Mouse (Mus musculus): ENCODE data around the gene Stk39. TPM values are rescaled to one million over a fixed set of nuclear protein-coding genes. Genes with fewer than 3 reads are reported as not detected.

The Stk39 gene
- polyA plus RNA-seq, 1 experiment = not detected

GRCm38 (mm10) chr2:68254756-68255155, 217.3 kb downstream of the Stk39 start:
- Histone ChIP-seq H3K36me3 (ENCODE audit: control insufficient read depth) (no peaks in the 10 kb centered on the region), H3K27me3 (ENCODE audit: control insufficient read depth) (no peaks in the 10 kb centered on the region), H3K4me3 (replicated peaks) (no peak overlapping the region), H3K4me1 (ENCODE audit: control insufficient read depth) (no peaks in the 10 kb centered on the region), H3K9me3 (ENCODE audit: control insufficient read depth, low read length) (peaks cover 3% of the 10 kb centered on the region)
- TF ChIP-seq GATA1 (IDR thresholded peaks at IDR 0.05; ENCODE audit: low read length) (no peak), TAL1 (IDR thresholded peaks at IDR 0.05; ENCODE audit: low read length) (no peak)

GRCm38 (mm10) chr2:68253222-68253621, 218.8 kb downstream of the Stk39 start:
- no peak overlapping the region for H3K4me3 ChIP-seq (replicated peaks)
- no peaks in the 10 kb centered on the region for H3K27me3 ChIP-seq (ENCODE audit: control insufficient read depth)
- H3K4me1 ChIP-seq (ENCODE audit: control insufficient read depth) = no peaks in the 10 kb centered on the region
- H3K9me3 ChIP-seq (ENCODE audit: control insufficient read depth, low read length) = no peaks in the 10 kb centered on the region
- H3K36me3 ChIP-seq (ENCODE audit: control insufficient read depth) = no peaks in the 10 kb centered on the region
- TF ChIP-seq GATA1 (IDR thresholded peaks at IDR 0.05; ENCODE audit: low read length) (no peak), TAL1 (IDR thresholded peaks at IDR 0.05; ENCODE audit: low read length) (no peak)

- Histone ChIP-seq H3K27me3 (ENCODE audit: control insufficient read depth) (no peaks in the 10 kb centered on the region), H3K4me1 (ENCODE audit: control insufficient read depth) (no peaks in the 10 kb centered on the region), H3K36me3 (ENCODE audit: control insufficient read depth) (no peaks in the 10 kb centered on the region), H3K4me3 (replicated peaks) (no peak overlapping the region), H3K9me3 (ENCODE audit: control insufficient read depth, low read length) (no peaks in the 10 kb centered on the region)
- TF ChIP-seq GATA1 (IDR thresholded peaks at IDR 0.05; ENCODE audit: low read length) (no peak), TAL1 (IDR thresholded peaks at IDR 0.05; ENCODE audit: low read length) (no peak)
These were observed 219.9 kb downstream of the Stk39 start for GRCm38 (mm10) chr2:68252048-68252758.

- H3K9me3 ChIP-seq (ENCODE audit: control insufficient read depth, low read length) = no peaks in the 10 kb centered on the region
- no peaks in the 10 kb centered on the region for H3K27me3 ChIP-seq (ENCODE audit: control insufficient read depth)
- H3K36me3 ChIP-seq (ENCODE audit: control insufficient read depth) = no peaks in the 10 kb centered on the region
- no peaks in the 10 kb centered on the region for H3K4me1 ChIP-seq (ENCODE audit: control insufficient read depth)
- no peak for TF ChIP-seq GATA1 (IDR thresholded peaks at IDR 0.05; ENCODE audit: low read length)
- no peak for TF ChIP-seq TAL1 (IDR thresholded peaks at IDR 0.05; ENCODE audit: low read length)
- H3K4me3 ChIP-seq (replicated peaks) = no peak overlapping the region
These were observed 221.2 kb downstream of the Stk39 start for GRCm38 (mm10) chr2:68250897-68251296.

GRCm38 (mm10) chr2:68249855-68250424, 222.1 kb downstream of the Stk39 start:
- Histone ChIP-seq H3K9me3 (ENCODE audit: control insufficient read depth, low read length) (no peaks in the 10 kb centered on the region), H3K36me3 (ENCODE audit: control insufficient read depth) (no peaks in the 10 kb centered on the region), H3K27me3 (ENCODE audit: control insufficient read depth) (no peaks in the 10 kb centered on the region), H3K4me3 (replicated peaks) (no peak overlapping the region), H3K4me1 (ENCODE audit: control insufficient read depth) (no peaks in the 10 kb centered on the region)
- TF ChIP-seq TAL1 (IDR thresholded peaks at IDR 0.05; ENCODE audit: low read length) (no peak), GATA1 (IDR thresholded peaks at IDR 0.05; ENCODE audit: low read length) (no peak)

- Histone ChIP-seq H3K36me3 (ENCODE audit: control insufficient read depth) (no peaks in the 10 kb centered on the region), H3K4me3 (replicated peaks) (no peak overlapping the region), H3K9me3 (ENCODE audit: control insufficient read depth, low read length) (no peaks in the 10 kb centered on the region), H3K4me1 (ENCODE audit: control insufficient read depth) (no peaks in the 10 kb centered on the region), H3K27me3 (ENCODE audit: control insufficient read depth) (no peaks in the 10 kb centered on the region)
- TF ChIP-seq TAL1 (IDR thresholded peaks at IDR 0.05; ENCODE audit: low read length) = no peak
- no peak for TF ChIP-seq GATA1 (IDR thresholded peaks at IDR 0.05; ENCODE audit: low read length)
These were observed 225.8 kb downstream of the Stk39 start for GRCm38 (mm10) chr2:68246284-68246683.

- Histone ChIP-seq H3K9me3 (ENCODE audit: control insufficient read depth, low read length) (no peaks in the 10 kb centered on the region), H3K36me3 (ENCODE audit: control insufficient read depth) (no peaks in the 10 kb centered on the region), H3K27me3 (ENCODE audit: control insufficient read depth) (no peaks in the 10 kb centered on the region), H3K4me3 (replicated peaks) (no peak overlapping the region), H3K4me1 (ENCODE audit: control insufficient read depth) (no peaks in the 10 kb centered on the region)
- TF ChIP-seq TAL1 (IDR thresholded peaks at IDR 0.05; ENCODE audit: low read length) = no peak
- no peak for TF ChIP-seq GATA1 (IDR thresholded peaks at IDR 0.05; ENCODE audit: low read length)
These were observed 227.5 kb downstream of the Stk39 start for GRCm38 (mm10) chr2:68244556-68244955.

- Histone ChIP-seq H3K4me1 (ENCODE audit: control insufficient read depth) (no peaks in the 10 kb centered on the region), H3K4me3 (replicated peaks) (no peak overlapping the region), H3K27me3 (ENCODE audit: control insufficient read depth) (no peaks in the 10 kb centered on the region), H3K36me3 (ENCODE audit: control insufficient read depth) (no peaks in the 10 kb centered on the region), H3K9me3 (ENCODE audit: control insufficient read depth, low read length) (no peaks in the 10 kb centered on the region)
- TF ChIP-seq TAL1 (IDR thresholded peaks at IDR 0.05; ENCODE audit: low read length) = no peak
- TF ChIP-seq GATA1 (IDR thresholded peaks at IDR 0.05; ENCODE audit: low read length) = no peak
These were observed 228.1 kb downstream of the Stk39 start for GRCm38 (mm10) chr2:68243879-68244553.

- no peaks in the 10 kb centered on the region for H3K36me3 ChIP-seq (ENCODE audit: control insufficient read depth)
- TF ChIP-seq GATA1 (IDR thresholded peaks at IDR 0.05; ENCODE audit: low read length) = no peak
- TF ChIP-seq TAL1 (IDR thresholded peaks at IDR 0.05; ENCODE audit: low read length) = no peak
- no peaks in the 10 kb centered on the region for H3K4me1 ChIP-seq (ENCODE audit: control insufficient read depth)
- H3K9me3 ChIP-seq (ENCODE audit: control insufficient read depth, low read length) = no peaks in the 10 kb centered on the region
- no peaks in the 10 kb centered on the region for H3K27me3 ChIP-seq (ENCODE audit: control insufficient read depth)
- no peak overlapping the region for H3K4me3 ChIP-seq (replicated peaks)
These were observed 228.8 kb downstream of the Stk39 start for GRCm38 (mm10) chr2:68243273-68243672.

Measured in erythroblast, embryonic 14.5 days (primary cell).